Mouse (Mus musculus) brain, embryonic 14.5 days (tissue): ENCODE measurements around the gene Chek2.

ENCODE experiments used
- CTCF ChIP-seq: fragments of 200-500 bp; IDR thresholded peaks from 2 replicates; pipeline ENCODE4 v1.5.1; 2012; ENCODE audit warnings: inconsistent platforms, mild to moderate bottlenecking, moderate library complexity, borderline replicate concordance; ENCODE audit not compliant: insufficient read depth, insufficient read length; ENCODE audit errors: extremely low read depth
- POLR2A ChIP-seq: fragments of 200-500 bp; IDR thresholded peaks from 2 replicates; pipeline ENCODE4 v1.6.1; 2012; ENCODE audit warnings: mild to moderate bottlenecking, inconsistent platforms, borderline replicate concordance; ENCODE audit not compliant: poor library complexity, insufficient read depth, insufficient read length, severe bottlenecking; ENCODE audit errors: extremely low read depth

DNA sequence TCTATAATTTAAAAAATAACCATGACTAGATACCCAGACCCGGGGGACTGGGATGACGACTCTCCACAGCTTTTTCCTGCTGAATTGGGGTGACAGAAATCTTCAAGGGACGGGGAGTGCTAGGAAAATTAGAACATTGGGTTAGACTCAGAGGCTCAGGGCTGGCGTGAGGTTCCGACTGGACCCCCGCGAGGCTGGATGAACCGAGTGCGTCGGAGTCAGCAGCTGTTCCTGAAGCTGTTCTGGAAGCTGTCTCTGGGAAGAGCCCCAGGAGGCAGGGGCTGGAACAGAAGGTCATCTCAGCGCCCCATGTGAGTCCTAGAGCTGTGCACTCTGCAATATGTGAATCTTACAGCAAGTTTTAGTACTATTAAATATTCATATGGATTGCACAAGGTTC is 75.1 kb downstream of the Chek2 start:
- TF ChIP-seq POLR2A (no peak), CTCF (no peak)
